Mouse (Mus musculus) heart, postnatal 10 days (tissue): ENCODE measurements around the gene Fndc3b. TPM values are rescaled to one million over a fixed set of nuclear protein-coding genes. Genes with fewer than 3 reads are reported as not detected.

Experiments
- DNase-seq, 2 experiments: peaks; one replicate each; pipeline ENCODE4 v3.0.0; 2021
- intact Hi-C: fragments of 180-260 bp; cut with DNase I; formaldehyde crosslinking; loops from one replicate; pipeline ENCODE4 v1.15.1; 2025
- total RNA-seq, 2 experiments: library from RNA; stranded (reverse); gene quantifications; 2 replicates each; pipeline ENCODE4 v1.2.3; 2021

Fndc3b gene
- total RNA-seq, 2 experiments from 2014 or later, result 77.3 to 95.8 TPM

DNA sequence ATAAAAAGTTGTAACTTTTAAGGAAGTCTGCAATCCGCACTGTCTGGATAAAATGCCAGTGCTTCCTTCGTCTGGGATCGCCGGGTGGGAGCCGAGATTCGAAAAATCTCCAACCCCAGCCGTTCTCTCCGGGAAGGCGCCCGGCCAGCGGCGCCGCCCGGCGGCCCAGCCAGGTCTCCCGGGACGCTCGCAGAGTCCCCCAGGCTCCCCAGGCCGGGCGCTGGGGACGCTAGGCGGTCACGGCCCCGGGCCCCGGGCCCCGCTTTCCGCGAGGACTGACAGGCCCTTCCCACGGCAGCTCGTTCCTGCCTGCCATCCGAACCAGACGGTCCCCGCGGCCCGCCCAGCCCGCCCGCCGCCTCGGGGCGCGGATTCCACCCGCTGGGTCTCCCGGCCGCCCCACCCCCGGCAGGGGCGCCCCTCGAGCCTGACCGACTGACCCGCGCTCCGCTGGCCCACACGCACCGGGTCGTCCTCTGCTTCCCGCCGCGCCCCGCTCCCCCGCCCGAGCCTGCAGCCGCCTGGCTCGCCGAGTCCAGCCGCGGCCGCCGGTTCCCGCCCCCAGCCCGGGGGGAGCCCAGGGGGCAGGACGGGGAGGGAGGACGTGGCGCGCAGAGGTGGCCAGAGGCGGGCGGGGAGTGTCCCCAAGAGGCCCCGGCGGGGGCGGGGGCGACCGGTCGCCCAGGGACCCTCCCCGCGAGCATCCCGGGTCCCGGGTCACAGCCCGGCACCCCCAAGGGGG lies 1.0 kb downstream of the Fndc3b start:
- intact Hi-C loops, result loop anchor here (2.0 to 10.0 kb wide), 6 partner anchors 53 to 395 kb away; partner anchors contain the start of gene Pld1
- DNase-seq, result peak; percentile 87 to 89

DNA sequence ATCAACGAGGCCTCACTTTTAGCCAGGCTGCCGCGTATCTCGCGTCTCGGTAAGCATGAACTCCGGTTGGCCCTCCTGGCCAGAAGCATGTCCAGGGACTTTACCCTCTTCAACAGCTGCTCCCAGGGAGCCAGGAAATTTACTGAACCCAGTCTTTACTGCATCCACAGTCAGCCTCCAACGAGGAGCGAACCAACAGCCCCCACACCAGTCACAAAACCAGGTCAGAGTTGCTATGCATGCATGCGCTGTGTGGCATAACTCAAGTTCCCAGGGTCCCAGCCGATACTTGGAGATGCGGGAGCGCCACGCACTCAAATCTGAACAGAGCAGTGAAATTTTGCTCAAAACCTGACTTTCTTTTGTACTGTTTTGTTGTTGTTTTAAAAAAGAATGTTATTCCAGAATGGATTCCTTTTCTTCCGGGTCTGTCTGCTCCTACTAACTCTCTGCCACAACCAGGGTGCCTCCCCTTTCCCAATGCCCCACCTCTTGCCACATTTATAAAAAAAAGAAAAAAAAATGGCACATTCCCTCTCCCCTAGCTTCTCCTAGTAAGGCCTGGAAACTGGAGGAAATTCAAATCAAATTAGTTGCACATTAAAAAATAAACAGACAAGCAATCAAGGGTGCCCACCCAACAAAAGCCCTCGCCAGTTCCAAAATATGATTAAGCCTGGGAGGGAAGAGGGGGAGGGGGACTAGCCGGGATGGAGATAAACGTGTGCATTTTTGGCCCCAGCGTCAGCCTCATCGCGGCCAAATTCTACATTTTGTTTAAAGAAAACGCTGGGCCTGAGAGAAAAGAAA lies 1.8 kb downstream of the Fndc3b start:
- DNase-seq, result peak; percentile 46 to 52
- intact Hi-C loops, result loop anchor here (5.0 kb wide), 3 partner anchors 52 to 242 kb away; no protein-coding TSS in a partner anchor

- intact Hi-C loops, result loop anchor here (5.0 kb wide), 3 partner anchors 51 to 241 kb away; no protein-coding TSS in a partner anchor
- DNase-seq, result no peak
Measured at GRCm38 (mm10) chr3:27708581-27708980, 2.5 kb downstream of the Fndc3b start.

DNA sequence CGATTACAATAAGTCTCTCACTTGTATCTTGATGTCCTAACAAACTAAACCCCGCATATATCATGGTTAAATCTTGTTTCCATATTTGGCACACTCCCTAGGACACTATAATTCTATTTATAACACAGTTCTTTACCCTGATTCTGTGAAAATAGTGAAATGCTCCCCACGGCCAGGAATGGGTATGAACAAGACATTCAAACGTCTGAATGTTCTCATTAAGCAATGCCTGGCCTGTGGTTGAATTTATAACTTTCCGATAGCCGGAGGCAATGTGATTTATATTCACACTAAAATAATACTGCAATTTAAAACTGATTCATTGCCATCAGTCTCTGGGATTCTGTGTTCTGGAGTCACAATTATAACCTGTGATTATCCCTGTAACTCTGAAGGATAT lies 5.3 kb downstream of the Fndc3b start:
- intact Hi-C loops, result loop anchor here (5.0 kb wide), 3 partner anchors 48 to 238 kb away; no protein-coding TSS in a partner anchor
- DNase-seq, result no peak

- DNase-seq, result no peak
- intact Hi-C loops, result loop anchor here (5.0 kb wide), 3 partner anchors 48 to 238 kb away; no protein-coding TSS in a partner anchor
Measured at GRCm38 (mm10) chr3:27705056-27705455, 6.1 kb downstream of the Fndc3b start.

- DNase-seq, result no peak
- intact Hi-C loops, result loop anchor here (5.0 kb wide), 3 partner anchors 47 to 237 kb away; no protein-coding TSS in a partner anchor
Measured at GRCm38 (mm10) chr3:27704641-27705040, 6.5 kb downstream of the Fndc3b start.

DNA sequence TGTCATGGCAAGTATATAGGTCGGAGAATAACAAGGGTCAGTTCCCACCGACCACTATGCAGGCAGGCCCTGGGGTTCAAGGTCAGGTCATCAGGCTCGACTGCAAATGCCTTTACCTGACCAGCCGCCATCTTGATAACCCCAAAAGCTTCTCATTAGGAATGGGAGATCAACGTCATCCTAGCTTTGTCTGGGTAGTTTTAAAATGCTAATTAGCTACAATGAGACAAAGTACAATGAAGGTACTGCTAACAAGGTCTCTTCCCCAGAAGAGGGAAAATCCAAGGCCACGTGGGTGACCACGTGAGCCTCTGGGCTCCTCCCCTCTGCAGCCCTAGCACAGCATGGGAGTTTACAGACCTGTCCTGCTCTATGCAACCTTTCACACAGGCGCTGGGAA lies 7.6 kb downstream of the Fndc3b start:
- intact Hi-C loops, result no loop called here

GRCm38 (mm10) chr3:27703081-27703480 lies 8.0 kb downstream of the Fndc3b start:
- intact Hi-C loops, result no loop called here
- no peak for DNase-seq

More for the DNA sequence above, 7.6 kb downstream of the Fndc3b start:
- DNase-seq, result no peak

- intact Hi-C loops, result no loop called here
- DNase-seq, result no peak
Measured at GRCm38 (mm10) chr3:27698671-27699070, 12.4 kb downstream of the Fndc3b start.

GRCm38 (mm10) chr3:27696449-27696797 lies 14.7 kb downstream of the Fndc3b start:
- no peak for DNase-seq

GRCm38 (mm10) chr3:27695612-27696448 lies 15.3 kb downstream of the Fndc3b start:
- DNase-seq, result no peak

More at GRCm38 (mm10) chr3:27696449-27696797, 14.7 kb downstream of the Fndc3b start:
- intact Hi-C loops, result no loop called here

DNA sequence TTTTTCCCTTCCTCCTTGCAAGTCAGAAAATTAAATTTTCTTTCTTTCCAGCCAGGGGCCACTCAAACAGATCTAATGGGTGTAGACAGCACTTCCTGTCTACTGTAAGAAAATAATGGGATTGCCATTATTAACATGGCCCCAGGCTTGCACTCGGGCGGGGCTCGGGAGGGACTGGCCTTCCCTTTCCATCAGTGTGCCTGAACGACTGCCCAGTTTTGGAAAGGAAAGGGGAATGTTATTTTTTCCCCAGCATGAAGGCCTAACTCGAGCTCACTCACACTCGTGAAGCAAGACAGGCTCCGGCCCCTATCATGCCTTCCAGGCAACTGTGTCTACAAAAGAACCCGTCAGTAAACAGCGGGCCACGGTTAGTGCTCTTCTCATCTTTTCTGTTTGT lies 16.5 kb downstream of the Fndc3b start:
- intact Hi-C loops, result no loop called here
- DNase-seq, result no peak

More at GRCm38 (mm10) chr3:27695612-27696448, 15.3 kb downstream of the Fndc3b start:
- intact Hi-C loops, result no loop called here

GRCm38 (mm10) chr3:27694111-27694510 lies 17.0 kb downstream of the Fndc3b start:
- DNase-seq, result no peak
- intact Hi-C loops, result no loop called here

DNA sequence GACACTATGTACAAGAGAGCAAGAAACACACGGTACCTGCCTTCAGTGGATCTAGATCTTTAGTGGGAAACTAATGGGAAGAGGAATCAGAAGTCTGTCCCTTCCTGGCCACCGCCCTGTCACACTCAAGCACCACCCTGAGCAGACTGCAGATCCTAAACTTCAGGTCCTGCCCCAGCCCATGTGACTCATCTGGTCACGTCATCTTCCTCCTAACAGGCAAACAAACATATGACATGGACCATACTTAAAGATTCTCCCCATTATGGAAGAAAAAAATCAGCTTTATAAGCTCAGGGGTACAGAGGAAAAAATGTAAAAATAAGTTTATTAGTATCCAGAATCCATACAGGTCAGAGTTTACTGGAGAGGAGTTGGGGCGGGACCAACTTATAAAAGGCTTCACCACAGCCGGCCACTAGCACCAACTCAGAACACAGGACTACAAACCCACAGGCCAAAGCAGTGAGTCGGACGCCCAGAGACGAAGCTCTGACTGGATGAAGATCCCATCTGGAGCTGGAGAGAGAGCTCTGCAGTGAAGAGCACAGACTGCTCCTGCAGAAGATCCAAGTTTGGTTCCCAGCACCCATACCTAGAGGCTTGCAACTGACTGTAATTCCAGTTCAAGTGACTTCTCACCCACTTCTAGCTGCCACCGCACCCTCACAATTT lies 19.5 kb downstream of the Fndc3b start:
- no peak for DNase-seq
- intact Hi-C loops, result no loop called here

DNA sequence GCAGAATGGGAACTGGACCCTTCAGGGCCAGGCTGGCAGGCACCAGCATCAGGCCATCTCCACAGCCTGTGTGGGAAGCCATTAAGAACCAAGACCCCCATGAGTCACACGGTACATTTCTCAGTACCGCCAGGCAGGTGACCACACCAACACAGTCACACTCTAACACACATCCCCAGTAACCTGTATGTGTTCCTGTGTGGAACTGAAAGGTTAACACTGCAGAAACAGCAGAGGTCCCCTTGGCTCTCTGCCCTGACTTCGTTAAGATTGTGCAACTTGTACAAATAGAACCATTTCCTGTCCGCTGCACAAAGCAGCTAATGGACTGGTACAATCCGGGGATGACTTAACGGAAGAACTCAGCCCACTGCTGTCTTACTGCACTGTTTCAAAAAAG lies 21.1 kb downstream of the Fndc3b start:
- DNase-seq, result peak; percentile 85 to 88
- intact Hi-C loops, result no loop called here

DNA sequence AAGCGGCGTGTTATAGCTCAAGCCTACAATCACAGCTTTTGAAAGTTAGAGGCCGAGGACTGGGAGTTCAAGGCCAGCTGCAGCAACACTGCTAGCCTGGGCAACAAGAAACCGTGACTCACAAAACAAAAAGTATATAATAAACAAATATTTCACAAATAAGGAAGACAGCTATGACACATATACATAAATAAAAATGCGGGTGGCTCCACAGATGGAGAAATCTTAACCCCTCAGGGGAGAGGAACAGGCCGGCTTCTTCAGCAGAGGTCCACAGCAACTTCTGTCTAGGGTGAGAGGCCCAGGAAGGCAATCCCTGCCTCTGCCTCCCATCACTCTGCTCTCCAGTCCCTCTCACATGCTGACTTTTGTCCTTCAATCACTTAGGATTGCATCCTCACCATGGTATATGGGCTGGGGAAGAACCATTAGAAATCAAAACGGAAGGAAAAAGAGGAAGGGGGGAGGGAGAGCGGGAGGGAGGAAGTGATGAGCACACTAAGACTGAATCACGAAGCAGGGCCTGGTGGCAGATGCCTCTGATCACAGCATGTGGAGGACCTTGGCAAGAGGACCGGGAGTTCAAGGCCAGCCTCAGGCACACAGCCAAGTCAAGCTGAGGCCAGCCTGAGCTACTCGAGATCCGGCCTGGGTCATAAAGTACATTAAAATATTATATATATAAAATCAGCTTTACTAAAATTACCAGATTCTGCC lies 21.8 kb downstream of the Fndc3b start:
- peak; percentile 66 to 77 for DNase-seq

GRCm38 (mm10) chr3:27686732-27687491 lies 24.2 kb downstream of the Fndc3b start:
- DNase-seq, result no peak
- intact Hi-C loops, result no loop called here

More for the DNA sequence above, 21.8 kb downstream of the Fndc3b start:
- intact Hi-C loops, result no loop called here

GRCm38 (mm10) chr3:27685650-27686208 lies 25.4 kb downstream of the Fndc3b start:
- intact Hi-C loops, result no loop called here
- DNase-seq, result no peak
